Mouse (Mus musculus): Measurements from ENCODE around the gene Zfp78. TPM values are rescaled to one million over a fixed set of nuclear protein-coding genes. Genes with fewer than 3 reads are reported as not detected.

Zfp78 gene
- total RNA-seq, 2 experiments from 2014 or later: 2.7 to 3.3 TPM

DNA sequence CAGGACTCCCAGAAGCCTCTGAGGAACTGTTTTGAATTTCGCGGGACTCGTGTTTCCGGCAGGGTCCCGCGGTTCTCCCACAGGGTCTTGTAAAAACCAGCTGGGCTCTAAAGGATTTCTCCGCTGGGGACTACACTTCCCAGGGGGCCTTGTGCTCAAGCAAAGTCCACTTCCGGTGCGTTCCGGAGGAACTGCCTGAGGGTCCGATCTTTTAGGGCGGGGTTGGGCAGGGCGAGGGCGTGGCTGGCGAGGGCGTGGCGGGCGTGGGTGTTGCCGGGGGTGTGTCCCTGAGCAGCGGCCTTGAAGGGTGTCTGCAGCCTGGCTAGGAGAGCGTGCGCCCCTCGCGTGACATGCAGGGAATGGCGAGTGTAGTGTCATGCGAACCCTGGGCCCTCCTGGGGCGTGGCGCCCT lies 20.0 kb downstream of the Zfp78 start, which contains the start of gene Zfp28:
Zfp28 (plus strand) TSS at position 252 of the 412 bp plus-strand sequence.
- peak; percentile 81 for DNase-seq (ENCODE audit: low spot score)
- intact Hi-C loops (cut with DNase I): loop anchor here (2.0 to 10.0 kb wide), 2 partner anchors 18 to 98 kb away; partner anchors contain the start of gene Zfp667

DNA sequence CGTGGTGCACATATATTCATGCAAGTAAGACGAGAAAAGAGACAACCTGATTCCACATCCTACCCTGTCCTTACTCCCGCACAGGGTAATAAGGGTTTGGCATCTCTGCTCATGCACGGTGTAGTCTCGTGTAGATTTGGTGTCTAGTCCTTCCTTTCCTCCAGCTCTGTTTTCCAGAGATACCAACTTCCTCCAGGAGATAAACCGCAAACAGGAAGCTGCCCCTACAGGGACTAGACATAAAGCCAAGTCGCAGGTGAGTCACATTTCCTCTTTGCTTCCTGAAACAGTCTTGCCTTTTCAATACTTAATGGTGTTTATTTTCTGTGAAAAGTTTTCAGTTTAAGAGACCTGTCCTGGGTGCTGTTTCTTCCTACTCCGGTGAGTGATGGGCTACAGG lies 20.9 kb downstream of the Zfp78 start:
- DNase-seq (ENCODE audit: low spot score): no peak

DNA sequence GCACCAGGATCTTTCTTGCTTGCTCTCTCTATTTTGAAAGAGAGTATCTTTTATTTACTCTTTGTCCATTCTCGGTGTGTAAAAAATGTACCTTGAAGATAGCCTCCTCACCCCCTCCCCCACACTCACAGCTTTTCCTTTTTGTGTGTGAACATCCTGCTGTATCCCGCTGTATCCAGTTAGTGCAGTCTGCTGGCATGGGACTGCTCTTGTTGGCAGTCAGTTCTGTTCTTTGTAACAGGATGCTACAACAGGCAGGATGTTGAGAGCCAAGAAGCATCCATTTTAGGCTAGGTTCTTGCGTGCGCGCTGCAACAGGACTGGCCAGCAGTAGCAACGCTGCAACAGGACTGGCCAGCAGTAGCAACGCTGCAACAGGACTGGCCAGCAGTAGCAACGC lies 23.9 kb downstream of the Zfp78 start:
- no peak for DNase-seq (ENCODE audit: low spot score)
- intact Hi-C loops (cut with DNase I): loop anchor here (10.0 kb wide), 1 partner anchor 102 kb away; the partner anchor contains the start of gene Zfp667

More for the DNA sequence above, 20.9 kb downstream of the Zfp78 start:
- intact Hi-C loops (cut with DNase I): loop anchor here (10.0 kb wide), 1 partner anchor 99 kb away; the partner anchor contains the start of gene Zfp667

DNA sequence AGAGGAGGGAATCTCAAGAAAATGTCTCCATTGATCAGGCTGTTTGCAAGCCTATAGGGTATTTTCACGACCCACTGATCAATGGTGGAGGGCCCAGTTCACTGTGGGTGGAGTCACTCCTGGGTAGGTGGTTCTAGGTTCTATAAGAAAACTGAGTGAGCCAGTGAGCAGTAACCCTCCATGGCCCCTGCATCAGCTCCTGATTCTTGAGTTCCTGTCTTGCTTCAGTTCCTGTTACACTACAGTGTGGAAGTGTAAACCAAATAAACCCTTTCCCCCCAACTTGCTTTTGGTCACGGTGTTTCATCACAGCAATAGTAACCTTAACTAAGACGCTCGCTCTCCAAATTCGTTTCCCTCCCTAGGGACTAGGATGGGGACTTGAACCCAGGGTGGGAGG lies 25.9 kb downstream of the Zfp78 start:
- intact Hi-C loops (cut with DNase I): loop anchor here (10.0 kb wide), 1 partner anchor 104 kb away; the partner anchor contains the start of gene Zfp667
- no peak for DNase-seq (ENCODE audit: low spot score)

DNA sequence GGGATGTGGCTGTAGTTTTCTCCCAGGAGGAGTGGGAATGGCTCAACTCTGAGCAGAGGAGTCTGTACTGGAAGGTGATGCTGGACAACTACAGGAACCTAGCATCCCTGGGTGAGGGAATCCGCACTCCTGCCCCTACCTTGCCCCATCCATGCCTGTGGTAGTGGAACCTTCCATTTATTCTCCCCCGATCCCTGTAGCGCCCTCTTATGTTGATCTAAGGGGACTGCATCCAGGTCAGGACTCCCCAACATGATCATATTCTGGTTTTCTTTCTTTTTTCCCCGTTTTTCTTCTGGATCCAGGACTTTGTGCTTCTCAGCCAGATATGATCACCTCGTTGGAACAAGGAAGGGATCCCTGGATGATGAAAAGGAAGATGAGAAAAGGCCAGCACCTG lies 26.4 kb downstream of the Zfp78 start:
- intact Hi-C loops (cut with DNase I): loop anchor here (10.0 kb wide), 1 partner anchor 105 kb away; the partner anchor contains the start of gene Zfp667
- DNase-seq (ENCODE audit: low spot score): no peak

DNA sequence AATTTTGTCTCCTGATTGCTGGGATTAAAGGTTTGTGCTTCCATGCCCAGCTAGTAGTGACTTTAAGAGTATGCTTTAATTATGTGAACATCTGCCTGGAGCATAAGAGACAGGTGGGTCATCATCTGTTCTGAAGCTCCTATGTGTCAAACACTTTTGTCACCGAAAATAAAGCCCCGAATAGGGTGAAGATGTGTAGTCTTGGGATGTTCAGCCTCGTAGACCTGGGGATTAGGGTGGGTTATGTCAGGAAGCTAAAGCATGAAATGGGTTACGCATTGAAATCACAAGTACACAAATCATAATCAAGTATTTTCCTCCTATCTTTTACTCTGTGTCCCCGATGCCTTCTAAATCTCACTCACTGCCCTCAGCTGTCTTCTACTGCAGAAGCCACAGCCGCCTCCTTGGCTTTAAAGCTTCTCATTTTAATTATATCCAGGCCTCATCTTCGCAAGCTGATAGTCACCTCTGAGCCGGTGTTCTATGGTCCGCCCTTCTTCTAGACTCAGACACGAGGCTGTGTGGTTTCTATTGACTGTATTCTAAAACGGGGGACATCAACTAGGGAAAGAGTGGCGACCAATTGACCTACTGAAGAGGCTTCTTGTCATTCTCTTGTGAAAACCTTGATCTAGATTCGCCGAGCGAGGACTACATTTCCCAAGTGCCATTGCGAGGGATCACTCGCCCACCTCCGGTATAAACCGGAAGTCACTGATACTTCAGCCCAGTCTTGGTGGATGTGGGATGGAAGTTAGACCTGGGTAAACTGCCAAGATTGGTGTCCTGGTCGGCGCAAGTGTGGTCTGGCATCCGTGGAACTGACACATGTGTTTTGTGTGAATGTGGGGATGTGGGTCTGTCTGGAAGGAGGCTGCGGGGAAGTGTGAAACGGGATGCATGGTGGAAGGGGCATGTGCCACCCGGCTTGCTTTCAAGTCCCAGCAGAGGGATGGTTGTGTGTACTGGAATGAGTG lies 35.2 kb downstream of the Zfp78 start, which contains the start of gene Smim17:
Smim17 (plus strand) TSS at position 720 of the 980 bp plus-strand sequence.
- DNase-seq (ENCODE audit: low spot score): peak; percentile 2
- intact Hi-C loops (cut with DNase I): no loop called here

DNA sequence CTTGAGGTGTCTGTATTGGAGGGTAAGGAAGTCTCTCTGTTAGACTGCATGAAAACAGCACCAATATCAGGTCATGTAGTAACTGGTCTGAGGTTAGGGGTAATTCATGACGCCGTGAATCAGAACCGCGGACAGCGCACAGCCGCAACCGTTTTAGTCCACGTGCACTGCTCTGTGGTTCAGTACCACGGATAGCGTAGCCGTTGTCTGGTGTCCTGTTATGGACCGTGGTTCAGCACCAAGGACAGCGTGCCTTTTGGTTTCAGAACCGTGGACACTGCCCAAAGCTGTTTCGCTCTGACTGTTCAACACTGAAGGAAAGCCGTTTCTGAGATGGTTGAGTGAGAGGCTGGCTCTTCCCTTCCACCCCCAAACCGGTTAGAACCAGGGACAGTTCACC lies 47.0 kb downstream of the Zfp78 start, which contains the start of gene Gm20715:
Gm20715 (plus strand) TSS at position 235 of the 400 bp plus-strand sequence.
- intact Hi-C loops (cut with DNase I): loop anchor here (10.0 kb wide), 1 partner anchor 125 kb away; the partner anchor contains the start of gene Zfp667

DNA sequence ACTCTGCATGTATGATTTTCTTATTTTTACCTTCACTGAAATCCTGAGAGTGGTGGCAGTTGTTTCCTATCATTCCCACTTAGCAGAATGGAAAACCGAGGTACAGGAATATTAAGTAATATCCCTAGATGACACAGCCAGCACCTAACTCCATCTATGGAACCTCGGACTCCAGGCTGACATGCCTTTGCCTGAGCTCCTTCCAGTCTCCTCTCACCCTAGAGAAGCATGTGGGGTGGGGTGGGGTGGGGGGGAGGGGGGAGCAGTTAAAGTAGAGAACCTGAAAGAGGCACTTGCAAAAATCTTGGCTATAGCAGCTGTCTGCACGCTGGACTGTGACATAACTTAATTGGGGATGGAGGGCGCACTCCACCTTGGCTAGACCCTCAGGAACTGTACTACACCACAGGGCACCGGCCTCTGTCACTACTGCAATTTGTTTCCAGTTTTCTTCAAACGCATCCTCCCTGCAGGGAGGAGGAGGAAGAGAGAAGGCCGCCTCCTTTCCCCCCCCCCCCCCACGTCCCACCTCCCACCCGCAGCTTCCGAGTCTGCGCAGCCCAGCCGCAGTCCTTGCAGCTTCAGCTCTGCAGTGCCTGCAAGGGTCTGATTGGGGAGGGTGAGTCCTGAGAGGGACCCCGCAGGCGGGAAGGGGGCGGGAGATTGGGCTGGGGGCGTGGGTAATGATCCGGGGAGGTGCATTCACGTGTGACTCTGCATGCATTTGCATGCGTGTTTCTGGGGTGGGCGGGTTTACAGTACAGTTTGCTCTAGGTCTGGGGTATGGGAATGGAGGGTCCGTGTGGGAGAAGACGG lies 51.8 kb downstream of the Zfp78 start:
- intact Hi-C loops (cut with DNase I): loop anchor here (10.0 kb wide), 1 partner anchor 130 kb away; the partner anchor contains the start of gene Zfp667
- no peak for DNase-seq (ENCODE audit: low spot score)

More for the DNA sequence above, 47.0 kb downstream of the Zfp78 start, which contains the start of gene Gm20715:
- peak; percentile 73 for DNase-seq (ENCODE audit: low spot score)

DNA sequence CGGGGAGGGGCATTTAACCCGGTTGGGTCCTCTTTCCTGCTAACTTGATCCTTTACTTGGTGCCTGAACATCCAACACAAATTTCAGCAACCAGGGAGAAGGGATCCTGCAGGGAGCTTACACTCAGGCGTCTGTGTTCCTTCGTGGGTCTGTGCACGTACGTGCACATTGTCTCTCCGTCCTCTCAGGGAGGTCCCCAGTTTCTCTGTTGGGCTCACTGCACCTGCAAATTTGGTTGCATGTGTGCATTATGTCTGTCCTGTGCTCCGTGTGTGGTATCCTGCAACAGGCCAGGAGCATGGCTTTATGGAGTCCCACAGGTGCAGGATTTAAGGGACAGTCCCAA lies 52.3 kb downstream of the Zfp78 start:
- DNase-seq (ENCODE audit: low spot score): no peak
- intact Hi-C loops (cut with DNase I): loop anchor here (10.0 kb wide), 1 partner anchor 131 kb away; the partner anchor contains the start of gene Zfp667

DNA sequence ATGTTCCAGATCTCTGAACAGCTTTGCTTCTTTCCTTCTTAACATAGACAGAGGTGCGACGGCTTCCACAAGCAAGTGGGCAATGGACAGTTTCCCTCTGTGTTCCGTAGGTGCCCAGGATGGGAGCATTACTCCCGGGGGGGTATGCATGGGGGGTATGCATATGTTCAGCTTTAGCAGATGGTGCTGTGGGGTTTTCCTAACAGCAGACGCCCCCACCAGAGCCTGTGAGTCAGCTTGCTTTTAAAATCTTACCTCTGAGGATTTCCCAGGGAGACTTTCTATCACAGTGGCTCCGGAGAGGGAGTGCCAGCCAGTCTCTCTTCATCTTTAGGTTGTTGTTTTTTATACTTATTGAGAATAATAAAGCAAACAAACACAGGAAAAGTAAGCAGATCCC lies 56.8 kb downstream of the Zfp78 start:
- intact Hi-C loops (cut with DNase I): loop anchor here (10.0 kb wide), 1 partner anchor 135 kb away; the partner anchor contains the start of gene Zfp667
- no peak for DNase-seq (ENCODE audit: low spot score)

DNA sequence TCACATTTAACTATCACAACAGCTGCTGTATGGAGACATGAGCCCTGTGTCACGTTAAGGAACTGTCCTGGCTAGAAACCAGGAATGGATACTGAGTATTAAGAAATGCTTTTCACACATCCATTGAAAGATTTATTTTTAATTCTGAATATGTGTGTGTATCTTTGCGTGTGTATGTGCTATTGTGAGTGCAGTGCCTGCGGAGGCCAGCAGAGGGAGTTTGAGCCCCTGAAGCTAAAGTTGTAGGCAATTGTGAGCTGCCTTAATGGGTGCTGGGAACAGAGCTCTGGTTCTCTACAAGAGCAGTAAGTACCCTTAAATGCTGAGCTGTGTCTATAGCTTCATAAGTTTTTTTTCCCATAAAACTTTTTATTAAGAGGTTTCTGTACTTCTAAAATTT lies 66.3 kb downstream of the Zfp78 start:
- DNase-seq (ENCODE audit: low spot score): no peak
- intact Hi-C loops (cut with DNase I): no loop called here

DNA sequence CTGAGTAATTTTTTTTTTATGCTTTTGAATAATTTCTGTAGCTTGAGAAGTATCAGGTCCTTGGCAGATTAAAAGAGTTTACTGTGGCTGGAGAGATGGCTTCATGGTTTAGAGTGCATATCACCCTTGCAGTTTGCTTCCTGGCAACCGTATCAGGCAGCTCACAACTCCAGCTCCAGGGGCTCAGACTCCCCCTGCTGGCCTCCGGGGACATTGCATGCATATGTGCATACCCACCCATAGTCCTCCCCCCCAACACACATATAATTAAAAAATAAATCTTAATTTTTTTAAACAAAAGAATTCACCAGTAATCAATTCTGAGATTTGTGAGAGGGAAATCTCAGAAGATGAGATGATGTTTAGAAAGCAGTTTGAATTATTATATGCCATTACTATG lies 67.3 kb downstream of the Zfp78 start:
- no peak for DNase-seq (ENCODE audit: low spot score)
- intact Hi-C loops (cut with DNase I): loop anchor here (5.0 to 10.0 kb wide), 2 partner anchors 484 to 507 kb away; no protein-coding TSS in a partner anchor

Other genes starting within 250 kb of the Zfp78 start
- gene Zfp787, start 207.3 kb upstream of the Zfp78 start, total RNA-seq (2021): 10 to 100 TPM; 29.8 to 33.1 TPM
- gene Zfp444, start 191.1 kb upstream of the Zfp78 start, total RNA-seq (2021): 10 to 100 TPM; 10.2 to 16.8 TPM
- not detected for gene Galp, start 166.2 kb upstream of the Zfp78 start, total RNA-seq (2021)
- not detected for gene Zscan5b, start 141.0 kb upstream of the Zfp78 start, total RNA-seq (2021)
- not detected for gene Epp13, start 110.6 kb upstream of the Zfp78 start, total RNA-seq (2021)
- gene Zfp667, start 76.7 kb upstream of the Zfp78 start, total RNA-seq (2021): 1 to 10 TPM; 2.8 to 3.5 TPM
- 1 to 10 TPM in 1 of 2 experiments, under 1 TPM in 1; 0.88 to 1.9 TPM for gene Zfp583, start 32.0 kb upstream of the Zfp78 start, total RNA-seq (2021)
- under 1 TPM; 0.48 to 0.52 TPM for gene Gm3854, start 19.5 kb upstream of the Zfp78 start, total RNA-seq (2021)
- gene Zfp28, start 20.0 kb downstream of the Zfp78 start, total RNA-seq (2021): 1 to 10 TPM; 2.5 to 2.6 TPM
- not detected for gene Smim17, start 35.4 kb downstream of the Zfp78 start, total RNA-seq (2021)
- not detected for gene Gm20715, start 47.0 kb downstream of the Zfp78 start, total RNA-seq (2021)
- gene Olfr1344, start 75.4 kb downstream of the Zfp78 start, total RNA-seq (2021): not detected
- gene Olfr1336, start 92.9 kb downstream of the Zfp78 start, total RNA-seq (2021): not detected
- gene Olfr1346, start 103.8 kb downstream of the Zfp78 start, total RNA-seq (2021): not detected
- not detected for gene Olfr5, start 123.7 kb downstream of the Zfp78 start, total RNA-seq (2021)
- gene Olfr1347, start 136.5 kb downstream of the Zfp78 start, total RNA-seq (2021): not detected
- gene Olfr1348, start 145.5 kb downstream of the Zfp78 start, total RNA-seq (2021): not detected
- gene Olfr1349, start 159.7 kb downstream of the Zfp78 start, total RNA-seq (2021): not detected
- gene Olfr1350, start 201.6 kb downstream of the Zfp78 start, total RNA-seq (2021): not detected